Mouse (Mus musculus) CH12.LX (cell line): ENCODE data around the gene Olfr478. TPM values are rescaled to one million over a fixed set of nuclear protein-coding genes. Genes with fewer than 3 reads are reported as not detected.

ENCODE experiments used
- DNase-seq: peaks from one replicate; pipeline ENCODE4 v3.0.0-alpha.2; 2013; ENCODE audit errors: extremely low read depth
- H3K27ac ChIP-seq: 2 replicates; pipeline ENCODE4 v1.5.1; 2012; ENCODE audit warnings: low read depth, mild to moderate bottlenecking, control low read depth, moderate library complexity; ENCODE audit not compliant: insufficient read depth
- H3K27me3 ChIP-seq: replicated peaks from 2 replicates; pipeline ENCODE3; 2012; ENCODE audit warnings: inconsistent platforms
- H3K36me3 ChIP-seq, 2 experiments: replicated peaks in 1 of 2; 2 replicates each; pipeline versions ENCODE3 to v1.6.1; 2012; ENCODE audit warnings: inconsistent platforms in 1 of 2, low read length in 1 of 2, mild to moderate bottlenecking in 1 of 2, mixed read lengths in 1 of 2, moderate library complexity in 1 of 2; ENCODE audit not compliant: control insufficient read depth in 1 of 2, insufficient read depth in 1 of 2
- H3K4me1 ChIP-seq, 2 experiments: 2 replicates each; pipeline ENCODE4 v1.6.1; 2012; ENCODE audit warnings: inconsistent platforms in 1 of 2, moderate library complexity in 1 of 2; ENCODE audit not compliant: insufficient read depth in 2 of 2, control insufficient read depth in 1 of 2
- H3K4me2 ChIP-seq: 2 replicates; pipeline ENCODE4 v1.6.1; 2012; ENCODE audit warnings: low read depth, mild to moderate bottlenecking, control low read depth; ENCODE audit not compliant: poor library complexity, insufficient read depth, severe bottlenecking
- H3K4me3 ChIP-seq, 3 experiments: fragments of 150-350 bp in 1 of 3; sonication (generic) in 1 of 3; replicated peaks in 1 of 3; 2 replicates each; pipeline versions ENCODE3 to v1.5.1; 2011 to 2012; ENCODE audit warnings: low read depth in 2 of 3, low read length in 2 of 3, mild to moderate bottlenecking in 2 of 3, moderate library complexity in 2 of 3, control low read depth in 1 of 3, improper control_type of control experiment in 1 of 3, inconsistent platforms in 1 of 3, mixed read lengths in 1 of 3; ENCODE audit not compliant: poor library complexity in 1 of 3
- H3K79me2 ChIP-seq: replicated peaks from 2 replicates; pipeline ENCODE4 v1.6.1; 2012; ENCODE audit warnings: mild to moderate bottlenecking, moderate library complexity; ENCODE audit not compliant: control insufficient read depth, poor library complexity, insufficient read depth, severe bottlenecking; ENCODE audit errors: extremely low read depth
- H3K9ac ChIP-seq: 2 replicates; pipeline ENCODE4 v1.6.1; 2012; ENCODE audit warnings: low read depth, mild to moderate bottlenecking, control low read depth, moderate library complexity; ENCODE audit not compliant: insufficient read depth
- H3K9me3 ChIP-seq: replicated peaks from 2 replicates; pipeline ENCODE3; 2012; ENCODE audit warnings: low read length, inconsistent platforms, mixed read lengths
- BHLHE40 ChIP-seq: IDR thresholded peaks from 2 replicates; pipeline ENCODE4 v1.6.1; 2011; ENCODE audit warnings: mild to moderate bottlenecking, low read depth, low read length, improper control_type of control experiment
- CHD1 ChIP-seq: IDR thresholded peaks from 2 replicates; pipeline ENCODE4 v1.6.1; 2012; ENCODE audit warnings: low read depth, low read length, improper control_type of control experiment, inconsistent platforms
- CHD2 ChIP-seq: IDR thresholded peaks from 2 replicates; pipeline ENCODE4 v1.6.1; 2011; ENCODE audit warnings: low read length, improper control_type of control experiment
- CTCF ChIP-seq, 2 experiments: IDR thresholded peaks in 1 of 2; conservative IDR thresholded peaks in 1 of 2; 2 replicates each; pipeline ENCODE4 v1.5.1; 2011 to 2012; ENCODE audit warnings: low read depth in 2 of 2, low read length in 2 of 2, improper control_type of control experiment in 1 of 2, inconsistent platforms in 1 of 2, mild to moderate bottlenecking in 1 of 2, moderate library complexity in 1 of 2
- E2F4 ChIP-seq: IDR thresholded peaks from 2 replicates; pipeline ENCODE4 v1.6.1; 2011; ENCODE audit warnings: low read depth, low read length, improper control_type of control experiment; ENCODE audit not compliant: insufficient replicate concordance
- ELF1 ChIP-seq: IDR thresholded peaks from 2 replicates; pipeline ENCODE4 v1.6.1; 2014; ENCODE audit warnings: low read depth, mild to moderate bottlenecking, inconsistent platforms, low read length, improper control_type of control experiment
- EP300 ChIP-seq: IDR thresholded peaks from 2 replicates; pipeline ENCODE4 v1.6.1; 2011; ENCODE audit warnings: low read length, improper control_type of control experiment
- ETS1 ChIP-seq: conservative IDR thresholded peaks from 2 replicates; pipeline ENCODE4 v1.6.1; 2012; ENCODE audit warnings: low read depth, mild to moderate bottlenecking, inconsistent platforms, low read length, improper control_type of control experiment, moderate library complexity
- GABPA ChIP-seq: IDR thresholded peaks from 2 replicates; pipeline ENCODE4 v1.6.1; 2012; ENCODE audit warnings: low read depth, low read length, improper control_type of control experiment, inconsistent platforms; ENCODE audit not compliant: insufficient replicate concordance
- HCFC1 ChIP-seq: IDR thresholded peaks from 2 replicates; pipeline ENCODE4 v1.6.1; 2012; ENCODE audit warnings: low read depth, mild to moderate bottlenecking, inconsistent platforms, low read length, improper control_type of control experiment
- IRF4 ChIP-seq: IDR thresholded peaks from 2 replicates; pipeline ENCODE4 v1.6.1; 2014; ENCODE audit warnings: low read depth, mild to moderate bottlenecking, inconsistent platforms, low read length, improper control_type of control experiment
- JUN ChIP-seq: IDR thresholded peaks from 2 replicates; pipeline ENCODE4 v1.6.1; 2011; ENCODE audit warnings: low read depth, mild to moderate bottlenecking, low read length, improper control_type of control experiment, moderate library complexity; ENCODE audit not compliant: insufficient read depth
- MAFK ChIP-seq: IDR thresholded peaks from 2 replicates; pipeline ENCODE4 v1.6.1; 2011; ENCODE audit warnings: low read length, improper control_type of control experiment; ENCODE audit not compliant: insufficient replicate concordance
- MAZ ChIP-seq: IDR thresholded peaks from 2 replicates; pipeline ENCODE4 v1.6.1; 2012; ENCODE audit warnings: low read depth, mild to moderate bottlenecking, inconsistent platforms, low read length, improper control_type of control experiment, moderate library complexity
- MEF2A ChIP-seq: IDR thresholded peaks from 2 replicates; pipeline ENCODE4 v1.6.1; 2014; ENCODE audit warnings: low read depth, mild to moderate bottlenecking, inconsistent platforms, low read length, improper control_type of control experiment, borderline replicate concordance
- MXI1 ChIP-seq: IDR thresholded peaks from 2 replicates; pipeline ENCODE4 v1.6.1; 2011; ENCODE audit warnings: mild to moderate bottlenecking, low read depth, low read length, improper control_type of control experiment
- NELFE ChIP-seq: IDR thresholded peaks from 2 replicates; pipeline ENCODE4 v1.6.1; 2011; ENCODE audit warnings: low read depth, low read length, improper control_type of control experiment
- NRF1 ChIP-seq: IDR thresholded peaks from 2 replicates; pipeline ENCODE4 v1.6.1; 2014; ENCODE audit warnings: low read depth, mild to moderate bottlenecking, inconsistent platforms, low read length, improper control_type of control experiment, moderate library complexity
- PAX5 ChIP-seq: IDR thresholded peaks from 2 replicates; pipeline ENCODE4 v1.6.1; 2012; ENCODE audit warnings: low read length, inconsistent platforms, mixed read lengths
- POLR2A ChIP-seq: IDR thresholded peaks from 2 replicates; pipeline ENCODE4 v1.6.1; 2011; ENCODE audit warnings: low read depth, mild to moderate bottlenecking, improper control_type of control experiment, low read length
- RAD21 ChIP-seq: IDR thresholded peaks from 2 replicates; pipeline ENCODE4 v1.6.1; 2011; ENCODE audit warnings: low read depth, mild to moderate bottlenecking, low read length, improper control_type of control experiment, moderate library complexity
- RCOR1 ChIP-seq: conservative IDR thresholded peaks from 2 replicates; pipeline ENCODE4 v1.6.1; 2012; ENCODE audit warnings: low read depth, mild to moderate bottlenecking, inconsistent platforms, low read length, improper control_type of control experiment
- SIN3A ChIP-seq: IDR thresholded peaks from 2 replicates; pipeline ENCODE4 v1.6.1; 2012; ENCODE audit warnings: low read length, improper control_type of control experiment, inconsistent platforms
- SMC3 ChIP-seq: IDR thresholded peaks from 2 replicates; pipeline ENCODE4 v1.6.1; 2011; ENCODE audit warnings: low read depth, low read length, improper control_type of control experiment
- TBP ChIP-seq: conservative IDR thresholded peaks from 2 replicates; pipeline ENCODE4 v1.6.1; 2011; ENCODE audit warnings: low read depth, low read length, improper control_type of control experiment
- UBTF ChIP-seq: IDR thresholded peaks from 2 replicates; pipeline ENCODE4 v1.6.1; 2012; ENCODE audit warnings: low read depth, mild to moderate bottlenecking, inconsistent platforms, low read length, improper control_type of control experiment, moderate library complexity
- USF1 ChIP-seq: IDR thresholded peaks from 2 replicates; pipeline ENCODE4 v1.6.1; 2014; ENCODE audit warnings: low read depth, mild to moderate bottlenecking, inconsistent platforms, low read length, improper control_type of control experiment
- USF2 ChIP-seq: conservative IDR thresholded peaks from 2 replicates; pipeline ENCODE4 v1.6.1; 2011; ENCODE audit warnings: low read depth, low read length, improper control_type of control experiment
- ZMIZ1 ChIP-seq: IDR thresholded peaks from 2 replicates; pipeline ENCODE4 v1.6.1; 2012; ENCODE audit warnings: low read depth, mild to moderate bottlenecking, inconsistent platforms, low read length, improper control_type of control experiment
- ZNF384 ChIP-seq: IDR thresholded peaks from 2 replicates; pipeline ENCODE4 v1.6.1; 2012; ENCODE audit warnings: low read depth, low read length, improper control_type of control experiment, inconsistent platforms
- dilution Hi-C: fragments of 300-500 bp; cut with MboI; formaldehyde crosslinking; loops from 2 replicates; pipeline ENCODE4 v1.14.3; 2020; ENCODE audit warnings: low sequenced_read_pairs; ENCODE audit not compliant: extremely low pct_unique_long_range_greater_than_20kb, extremely low pct_ligation_motif_present
- in situ Hi-C: fragments of 300-500 bp; cut with MboI; formaldehyde crosslinking; loops from 3 replicates; pipeline ENCODE4 v1.14.3; 2019; ENCODE audit warnings: low sequenced_read_pairs, low pct_ligation_motif_present, low pct_unique_long_range_greater_than_20kb, mixed read lengths
- polyA plus RNA-seq: library from polyadenylated mRNA; unstranded; fragments of >175 nt; gene quantifications from 2 replicates; pipeline ENCODE4 v1.2.1, GENCODE M21; 2012; ENCODE audit warnings: low read depth; ENCODE audit not compliant: insufficient read length
- total RNA-seq, 2 experiments: library from RNA; depleted of rRNA; stranded (reverse); fragments of 300-350 nt in 1 of 2; fragments of >200 nt in 1 of 2; gene quantifications; 2 replicates each; pipeline ENCODE4 v1.2.3; 2012 to 2014

The Olfr478 gene
- total RNA-seq (2012; rRNA removed) (not detected in 2 replicates), total RNA-seq (2014; rRNA removed) (not detected in 2 replicates), polyA plus RNA-seq (not detected in 2 replicates)

GRCm38 (mm10) chr7:108033889-108034288, at the start of gene Olfr478:
Gene Olfr478, minus strand, starts transcription at chr7:108033989.
- no peak within 1 kb of the TSS for H3K27ac ChIP-seq
- in situ Hi-C loops, result no loop called here
- no peaks in the 10 kb centered on the region for H3K9me3 ChIP-seq
- peaks cover 26% of the 10 kb centered on the region for H3K27me3 ChIP-seq
- H3K4me2 ChIP-seq, result no peak within 1 kb of the TSS
- no peak for DNase-seq
- dilution Hi-C loops, result no loop called here
- no peak within 1 kb of the TSS for H3K4me3 ChIP-seq
- no peaks in the 10 kb centered on the region for H3K79me2 ChIP-seq
- H3K36me3 ChIP-seq, result no peaks in the 10 kb centered on the region
- no peak within 1 kb of the TSS for H3K9ac ChIP-seq
- H3K4me1 ChIP-seq, result no peaks in the 10 kb centered on the region
- no peak for TF ChIP-seq ETS1
- TF ChIP-seq TBP, result no peak
- TF ChIP-seq NELFE, result no peak
- TF ChIP-seq GABPA, result no peak
- TF ChIP-seq BHLHE40, result no peak
- TF ChIP-seq ZMIZ1, result no peak
- TF ChIP-seq PAX5, result no peak
- TF ChIP-seq CTCF (conservative IDR thresholded peaks at IDR 0.05 in 1 of 2, IDR thresholded peaks at IDR 0.05 in 1 of 2; ENCODE audit: low read depth in 2 of 2, low read length in 2 of 2), result no peak
- no peak for TF ChIP-seq USF2
- TF ChIP-seq ZNF384, result no peak
- no peak for TF ChIP-seq IRF4
- no peak for TF ChIP-seq CHD1
- TF ChIP-seq UBTF, result no peak
- TF ChIP-seq MXI1, result no peak
- TF ChIP-seq NRF1, result no peak
- TF ChIP-seq HCFC1, result no peak
- TF ChIP-seq RAD21, result no peak

GRCm38 (mm10) chr7:108079555-108079954, 45.8 kb upstream of the Olfr478 start, which contains the start of gene Olfr481:
Gene Olfr481, plus strand, starts transcription at chr7:108079855.
- no peaks in the 10 kb centered on the region for H3K9me3 ChIP-seq
- no peaks in the 10 kb centered on the region for H3K36me3 ChIP-seq
- H3K4me3 ChIP-seq, result no peak within 1 kb of the TSS
- H3K27me3 ChIP-seq, result peaks cover 25% of the 10 kb centered on the region
- in situ Hi-C loops (no loop called here), dilution Hi-C loops (no loop called here)
- no peaks in the 10 kb centered on the region for H3K4me1 ChIP-seq
- H3K79me2 ChIP-seq, result no peaks in the 10 kb centered on the region
- DNase-seq, result no peak
- no peak within 1 kb of the TSS for H3K9ac ChIP-seq
- no peak for TF ChIP-seq ETS1
- TF ChIP-seq IRF4, result no peak
- TF ChIP-seq UBTF, result no peak
- no peak for TF ChIP-seq GABPA
- no peak for TF ChIP-seq POLR2A
- TF ChIP-seq RCOR1, result no peak
- no peak for TF ChIP-seq SMC3
- TF ChIP-seq EP300, result no peak
- TF ChIP-seq MAZ, result no peak
- no peak for TF ChIP-seq ZMIZ1
- TF ChIP-seq USF2, result no peak
- TF ChIP-seq CHD2, result no peak
- TF ChIP-seq MAFK, result no peak
- no peak for TF ChIP-seq SIN3A
- TF ChIP-seq USF1, result no peak
- TF ChIP-seq RAD21, result no peak
- no peak for TF ChIP-seq ELF1
- TF ChIP-seq MEF2A, result no peak
- no peak for TF ChIP-seq JUN
- TF ChIP-seq E2F4, result no peak
- no peak within 1 kb of the TSS for H3K4me2 ChIP-seq
- no peak within 1 kb of the TSS for H3K27ac ChIP-seq
